Mouse (Mus musculus): ENCODE results near the gene Trip6. TPM values are rescaled to one million over a fixed set of nuclear protein-coding genes. Genes with fewer than 3 reads are reported as not detected.

Gene Trip6
- polyA plus RNA-seq, 1 experiment from 2014 or later = 87.5 TPM

DNA sequence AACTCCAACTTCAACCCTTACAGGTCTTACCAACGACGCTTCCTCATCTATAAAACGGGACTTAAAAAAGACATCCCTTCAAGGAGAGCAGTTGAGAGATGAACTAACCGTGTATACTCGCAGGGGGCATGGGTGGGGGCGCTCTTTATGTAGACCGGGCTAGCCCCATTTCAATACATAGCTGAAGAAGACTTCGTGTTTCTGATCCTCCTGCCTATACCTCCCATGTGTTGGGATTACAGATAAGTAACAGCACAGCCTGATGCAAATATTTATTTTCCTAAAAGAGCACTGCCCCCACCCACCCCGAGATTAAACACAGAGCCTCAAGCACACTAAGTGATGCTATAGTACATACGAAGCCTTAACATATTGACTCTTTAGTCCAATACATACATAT, 20.1 kb upstream of the Trip6 start:
- H3K36me3 ChIP-seq = no peaks in the 10 kb centered on the region; the same call in 1 of the 2 replicates
- no peaks in the 10 kb centered on the region for H3K27me3 ChIP-seq
- peak overlapping the region; percentile 79; the same call in 1 of the 2 replicates for H3K27ac ChIP-seq
- H3K9me3 ChIP-seq (replicated peaks) = no peaks in the 10 kb centered on the region
- no peak overlapping the region for H3K9ac ChIP-seq
- H3K4me3 ChIP-seq (replicated peaks) = peak overlapping the region; percentile 77
- 61% methylated on average over 10 of the region's 10 CpGs for WGBS
- ATAC-seq (replicated peaks; ENCODE audit: low FRiP score) = no peak
- peak overlapping the region; percentile 97 for H3K4me2 ChIP-seq
- peaks cover 29% of the 10 kb centered on the region for H3K4me1 ChIP-seq

GRCm38 (mm10) chr5:137333512-137334174, 19.4 kb upstream of the Trip6 start, which contains the start of gene Slc12a9:
Gene Slc12a9 (minus strand): TSS chr5:137333597.
- no peaks in the 10 kb centered on the region for H3K27me3 ChIP-seq
- H3K4me1 ChIP-seq = peaks cover 23% of the 10 kb centered on the region
- peak within 1 kb of the TSS; percentile 97 for H3K4me2 ChIP-seq
- WGBS = under 1% methylated on average over 44 of the region's 44 CpGs
- no peaks in the 10 kb centered on the region; the same call in 1 of the 2 replicates for H3K36me3 ChIP-seq
- peak within 1 kb of the TSS; percentile 79 for H3K27ac ChIP-seq
- ATAC-seq (replicated peaks; ENCODE audit: low FRiP score) = peak; percentile 94
- H3K9me3 ChIP-seq (replicated peaks) = no peaks in the 10 kb centered on the region
- peak within 1 kb of the TSS; percentile 77 for H3K4me3 ChIP-seq (replicated peaks)
- H3K9ac ChIP-seq = peak within 1 kb of the TSS; percentile 66

DNA sequence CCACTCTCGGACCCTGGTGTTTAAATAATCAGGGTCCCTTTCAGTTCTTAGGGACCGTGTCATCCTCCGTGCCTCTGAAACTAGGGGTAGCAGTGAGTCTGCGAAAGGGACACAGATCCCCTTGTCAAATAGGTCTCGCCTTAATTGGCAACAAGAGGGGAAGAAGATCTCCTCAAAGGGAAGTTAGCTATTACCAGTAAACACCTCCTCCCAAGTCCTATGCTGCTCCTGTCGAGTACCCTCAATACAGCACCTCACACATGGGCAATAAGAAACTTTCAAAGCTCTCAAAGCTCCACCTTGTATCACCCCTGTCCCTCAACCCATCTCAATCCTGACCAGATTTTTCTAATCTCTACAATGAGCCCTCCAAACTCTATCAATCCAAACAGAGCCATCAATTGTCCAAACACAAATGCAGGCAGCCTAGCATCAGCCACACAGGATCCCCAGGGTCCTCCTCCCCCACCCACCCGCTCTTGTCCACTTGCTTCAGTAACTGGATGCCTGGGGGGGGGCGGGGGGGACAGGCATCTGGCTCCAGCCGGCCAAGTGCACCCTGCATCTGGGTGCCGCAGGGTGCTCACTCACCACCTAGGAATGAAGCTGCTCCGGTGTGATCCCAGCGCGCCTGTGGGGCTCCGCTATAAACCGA, 18.8 kb upstream of the Trip6 start:
- Histone ChIP-seq H3K4me1 (peaks cover 23% of the 10 kb centered on the region), H3K4me2 (peak overlapping the region; percentile 97), H3K9me3 (replicated peaks) (no peaks in the 10 kb centered on the region), H3K27ac (peak overlapping the region; percentile 79), H3K27me3 (no peaks in the 10 kb centered on the region), H3K9ac (peak overlapping the region; percentile 66), H3K4me3 (replicated peaks) (peak overlapping the region; percentile 77), H3K36me3 (peaks cover 2% of the 10 kb centered on the region; the same call in 1 of the 2 replicates)
- no peak; the same call in 1 of the 2 replicates for ATAC-seq (replicated peaks; ENCODE audit: low FRiP score)
- 13% methylated on average over 15 of the region's 15 CpGs for WGBS

DNA sequence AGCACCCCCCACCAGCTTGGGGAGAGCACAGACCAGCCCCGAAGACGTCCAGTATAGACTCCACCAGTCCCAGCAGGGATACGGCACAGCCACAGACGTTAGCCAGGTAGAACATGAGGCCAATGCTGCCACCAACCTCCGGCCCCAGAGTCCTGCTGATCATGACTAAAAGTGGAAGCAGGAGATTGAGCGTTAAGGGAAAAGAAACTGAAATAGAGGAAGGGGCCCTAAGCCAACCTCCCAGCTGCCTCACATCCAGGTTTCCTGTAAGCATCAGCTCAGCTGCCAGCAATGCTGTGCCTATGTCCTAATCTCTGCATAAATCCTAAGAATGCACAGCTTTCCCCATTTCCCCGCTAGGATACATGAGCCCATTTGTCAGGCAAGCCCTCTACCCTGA, 16.7 kb upstream of the Trip6 start:
- 86% methylated on average over 7 of the region's 7 CpGs for WGBS
- no peak for ATAC-seq (replicated peaks; ENCODE audit: low FRiP score)
- Histone ChIP-seq H3K4me3 (replicated peaks) (no peak overlapping the region), H3K27me3 (no peaks in the 10 kb centered on the region), H3K4me1 (peaks cover 11% of the 10 kb centered on the region), H3K9me3 (replicated peaks) (no peaks in the 10 kb centered on the region), H3K27ac (no peak overlapping the region), H3K4me2 (no peak overlapping the region), H3K36me3 (peaks cover 14% of the 10 kb centered on the region), H3K9ac (no peak overlapping the region)

- WGBS = 92% methylated on average over 3 of the region's 3 CpGs
- Histone ChIP-seq H3K9ac (no peak overlapping the region), H3K9me3 (replicated peaks) (no peaks in the 10 kb centered on the region), H3K27me3 (no peaks in the 10 kb centered on the region), H3K4me1 (no peaks in the 10 kb centered on the region), H3K4me2 (no peak overlapping the region), H3K27ac (no peak overlapping the region), H3K36me3 (peaks cover 74% of the 10 kb centered on the region), H3K4me3 (replicated peaks) (no peak overlapping the region)
- no peak for ATAC-seq (replicated peaks; ENCODE audit: low FRiP score)
These were observed 6.8 kb upstream of the Trip6 start for GRCm38 (mm10) chr5:137320996-137321395.

DNA sequence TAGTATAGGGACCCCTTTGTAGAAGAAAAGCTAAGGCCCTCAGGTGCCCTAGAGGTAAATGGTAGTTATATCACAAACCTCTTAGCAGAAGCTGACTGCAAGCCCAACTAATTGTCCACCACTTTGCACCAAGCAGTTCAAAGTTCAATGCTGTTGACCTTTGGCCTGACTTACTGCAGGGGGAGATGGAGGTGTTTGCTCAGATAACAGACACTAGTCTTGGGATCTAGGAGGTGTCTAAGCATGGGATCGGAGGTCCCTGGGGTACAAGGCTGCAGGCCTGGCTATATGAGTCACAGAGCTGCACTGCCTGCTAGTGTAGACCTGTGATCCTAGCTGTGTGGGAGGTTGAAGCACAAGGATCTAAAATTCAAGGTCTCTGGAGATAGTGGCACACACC, 4.4 kb upstream of the Trip6 start:
- H3K27me3 ChIP-seq = no peaks in the 10 kb centered on the region
- no peak overlapping the region for H3K9ac ChIP-seq
- ATAC-seq (replicated peaks; ENCODE audit: low FRiP score) = no peak
- H3K4me1 ChIP-seq = peaks cover 17% of the 10 kb centered on the region
- no peak overlapping the region for H3K4me2 ChIP-seq
- WGBS = 75% methylated on average over 1 of the region's 1 CpGs
- no peaks in the 10 kb centered on the region for H3K9me3 ChIP-seq (replicated peaks)
- no peak overlapping the region for H3K4me3 ChIP-seq (replicated peaks)
- no peak overlapping the region for H3K27ac ChIP-seq
- H3K36me3 ChIP-seq = peaks cover 57% of the 10 kb centered on the region

DNA sequence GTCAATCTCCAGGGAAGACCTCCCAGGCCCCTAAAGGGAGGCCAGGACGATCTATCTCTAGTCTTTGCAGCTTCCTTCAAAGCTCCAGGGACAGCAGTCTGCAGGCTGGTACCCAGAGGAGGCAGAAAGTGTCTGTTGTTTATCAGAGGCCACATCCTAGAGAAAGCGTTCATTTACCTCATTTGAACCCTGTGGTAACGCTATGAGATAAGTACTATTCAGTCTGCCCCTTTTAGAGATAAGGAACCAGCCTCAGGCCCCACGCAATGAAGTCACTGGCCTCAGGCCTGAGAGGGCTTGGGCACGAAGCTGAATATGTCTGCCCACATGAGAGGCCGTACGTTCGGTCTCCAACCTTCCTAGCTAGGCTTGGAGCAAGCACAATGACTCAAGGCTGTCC, 3.2 kb upstream of the Trip6 start:
- Histone ChIP-seq H3K27me3 (no peaks in the 10 kb centered on the region), H3K36me3 (peaks cover 50% of the 10 kb centered on the region), H3K9ac (no peak overlapping the region), H3K4me2 (no peak overlapping the region), H3K9me3 (replicated peaks) (no peaks in the 10 kb centered on the region), H3K4me1 (peaks cover 29% of the 10 kb centered on the region), H3K27ac (no peak overlapping the region), H3K4me3 (replicated peaks) (no peak overlapping the region)
- no peak for ATAC-seq (replicated peaks; ENCODE audit: low FRiP score)
- WGBS = 91% methylated on average over 8 of the region's 8 CpGs

GRCm38 (mm10) chr5:137315084-137315903, 1.1 kb upstream of the Trip6 start:
- 43% methylated on average over 30 of the region's 30 CpGs for WGBS
- H3K9ac ChIP-seq = 0 out of 2 replicates have a peak overlapping the region, but pooled peaks have one; percentile 80
- H3K4me1 ChIP-seq = peaks cover 41% of the 10 kb centered on the region
- no peaks in the 10 kb centered on the region for H3K9me3 ChIP-seq (replicated peaks)
- 0 out of 2 replicates have a peak overlapping the region, but pooled peaks have one; percentile 75 for H3K4me3 ChIP-seq (replicated peaks)
- peak overlapping the region; percentile 95 for H3K27ac ChIP-seq
- ATAC-seq (replicated peaks; ENCODE audit: low FRiP score) = peak; percentile 0; the same call in 1 of the 2 replicates
- H3K4me2 ChIP-seq = peak overlapping the region; percentile 85
- H3K27me3 ChIP-seq = no peaks in the 10 kb centered on the region
- peaks cover 51% of the 10 kb centered on the region for H3K36me3 ChIP-seq

DNA sequence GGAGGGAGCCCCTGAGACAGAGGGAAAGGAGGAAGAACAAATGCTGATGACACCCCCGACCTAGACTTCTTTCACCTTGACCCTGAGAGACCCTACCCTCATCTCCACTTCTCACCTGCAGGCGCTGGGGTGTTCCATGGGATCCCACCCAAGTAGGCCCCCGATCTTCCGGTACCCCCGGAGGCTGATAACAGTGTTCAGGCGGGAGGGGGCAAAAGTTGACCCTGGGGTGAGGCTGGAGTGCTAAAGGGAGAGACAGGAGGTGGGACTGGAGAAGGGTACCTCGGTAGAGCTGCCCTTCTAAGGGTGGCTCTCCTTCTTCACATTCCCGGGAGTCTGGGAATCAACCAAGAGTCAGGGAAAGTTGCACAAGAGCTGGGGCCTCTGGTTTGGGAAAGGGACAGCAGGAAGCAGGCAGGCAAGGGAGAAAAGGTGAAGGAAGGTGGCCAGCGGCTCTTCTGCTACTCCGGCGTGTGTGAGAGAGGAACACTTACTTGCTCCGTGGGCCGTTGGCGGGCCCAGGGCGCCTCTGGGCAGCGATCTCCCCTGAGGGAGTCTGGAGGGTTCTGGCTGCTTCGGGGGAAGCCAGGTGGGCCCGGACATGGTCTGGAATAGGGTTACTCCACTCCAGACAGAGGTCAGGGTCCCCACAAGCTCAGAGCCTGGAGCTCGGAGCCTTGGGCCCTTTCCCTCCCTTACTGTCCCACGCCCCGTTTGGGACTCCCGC, 575 bp downstream of the Trip6 start:
- Histone ChIP-seq H3K4me3 (replicated peaks) (peak overlapping the region; percentile 75), H3K27ac (peak overlapping the region; percentile 95), H3K27me3 (no peaks in the 10 kb centered on the region), H3K4me2 (peak overlapping the region; percentile 85), H3K4me1 (peaks cover 43% of the 10 kb centered on the region), H3K9ac (peak overlapping the region; percentile 80), H3K9me3 (replicated peaks) (no peaks in the 10 kb centered on the region), H3K36me3 (peaks cover 53% of the 10 kb centered on the region)
- 1% methylated on average over 22 of the region's 22 CpGs for WGBS
- ATAC-seq (replicated peaks; ENCODE audit: low FRiP score) = peak; percentile 72

GRCm38 (mm10) chr5:137308356-137308755, 5.8 kb downstream of the Trip6 start:
- WGBS = 95% methylated on average over 4 of the region's 4 CpGs
- Histone ChIP-seq H3K36me3 (peaks cover 65% of the 10 kb centered on the region), H3K9me3 (replicated peaks) (no peaks in the 10 kb centered on the region)

More at GRCm38 (mm10) chr5:137308356-137308755, 5.8 kb downstream of the Trip6 start:
- Histone ChIP-seq H3K4me1 (peaks cover 64% of the 10 kb centered on the region), H3K4me3 (replicated peaks) (peak overlapping the region; percentile 98), H3K4me2 (peak overlapping the region; percentile 68), H3K27ac (peak overlapping the region; percentile 96), H3K27me3 (no peaks in the 10 kb centered on the region), H3K9ac (peak overlapping the region; percentile 99)
- ATAC-seq (replicated peaks; ENCODE audit: low FRiP score) = no peak

Data from kidney, embryonic 15.5 days (tissue).